Comparison of ENCODE assay signal across 9 mouse cellular contexts in genomic region chr11:78495904-78496303, GRCm38 (mm10). TPM values are rescaled to one million over a fixed set of nuclear protein-coding genes. Genes with fewer than 3 reads are reported as not detected.
DNase-seq lines count a peak whose midpoint lies in the region; ATAC-seq lines count a peak whose summit lies in the region.
"Had no signal": no experiment of that assay in that cellular context is flagged by ENCODE, and none has a peak within 500 bp of the region (broad histone marks: within the 10 kb centered on the region; RNA-seq: fewer than 3 reads in every experiment).

No protein-coding gene starts in this region.

- no peak overlapping the region for H3K4me3 ChIP-seq in limb, embryonic 11.5 days (ENCODE audit: low read depth, low read length)
- H3K4me3 ChIP-seq: heart, embryonic 13.5 days had no signal

- no peak overlapping the region for H3K27ac ChIP-seq in limb, embryonic 11.5 days (replicated peaks; ENCODE audit: low read depth, low read length)
- H3K27ac ChIP-seq: heart, embryonic 13.5 days had no signal

- peaks cover 5% of the 10 kb centered on the region; the same call in 1 of the 2 replicates for H3K4me1 ChIP-seq in limb, embryonic 11.5 days (ENCODE audit: control insufficient read depth, insufficient read depth, low read length)

- peak; percentile 27 for DNase-seq in cerebellum, adult 8-10 months
- DNase-seq in cerebellum, adult 9-10 months = no peak
- DNase-seq in B cell, adult 2 months = peak; percentile 33 to 40
- DNase-seq in embryo, embryonic 11 days = peak; percentile 75
- peak; percentile 79 for DNase-seq in limb, embryonic 11.5 days (ENCODE audit: low spot score)
- DNase-seq in retina, postnatal 1 day = peak; percentile 69
- no peak for DNase-seq in frontal cortex, postnatal 14 days (ENCODE audit: low spot score in 2 of 2)
- DNase-seq in spleen, adult 12 weeks (ENCODE audit: low spot score) = no peak

- H3K27me3 ChIP-seq in limb, embryonic 11.5 days (ENCODE audit: control insufficient read depth, insufficient read depth, low read length) = peaks cover 31% of the 10 kb centered on the region

- H3K4me2 ChIP-seq in limb, embryonic 11.5 days (ENCODE audit: low read depth, severe bottlenecking) = no peak overlapping the region

- ATAC-seq in limb, embryonic 11.5 days (ENCODE audit: insufficient number of reproducible peaks, low FRiP score, low TSS enrichment, low read depth) = no peak

- H3K9ac ChIP-seq in limb, embryonic 11.5 days (ENCODE audit: low read length) = no peak overlapping the region
- H3K9ac ChIP-seq: heart, embryonic 13.5 days had no signal

- H3K9me3 ChIP-seq in limb, embryonic 11.5 days (ENCODE audit: control insufficient read depth, low read length) = no peaks in the 10 kb centered on the region
- H3K9me3 ChIP-seq: heart, embryonic 13.5 days had no signal

- no peaks in the 10 kb centered on the region for H3K36me3 ChIP-seq in limb, embryonic 11.5 days (ENCODE audit: control insufficient read depth, insufficient read depth, low read length)
- H3K36me3 ChIP-seq: heart, embryonic 13.5 days had no signal

- WGBS in limb, embryonic 11.5 days = 6% methylated on average over 6 of the region's 6 CpGs

RNA-seq across cellular contexts. Expression of gene Sarm1, which starts 1.6 kb away (rescaled TPM):
- polyA plus RNA-seq in limb, embryonic 11.5 days (2014; fragmentation: Nextera tagmentation; extraction: Ambion mirVana) = 2.2 and 2.5 TPM in 2 replicates

RNA-seq across cellular contexts. Expression of gene Vtn, which starts 3.0 kb away (rescaled TPM):
- polyA plus RNA-seq in limb, embryonic 11.5 days (2014; fragmentation: Nextera tagmentation; extraction: Ambion mirVana) = 0.41 TPM in 1 of 2 replicates, not detected in the other

RNA-seq across cellular contexts. Expression of gene Sebox, which starts 7.3 kb away (rescaled TPM):
- polyA plus RNA-seq in limb, embryonic 11.5 days (2014; fragmentation: Nextera tagmentation; extraction: Ambion mirVana) = not detected in 2 replicates
- polyA plus RNA-seq: heart, embryonic 13.5 days had no signal

RNA-seq across cellular contexts. Expression of gene Tmem199, which starts 16.1 kb away (rescaled TPM):
- 62.0 and 66.5 TPM in 2 replicates for polyA plus RNA-seq in limb, embryonic 11.5 days (2014; fragmentation: Nextera tagmentation; extraction: Ambion mirVana)

RNA-seq across cellular contexts. Expression of gene Poldip2, which starts 16.1 kb away (rescaled TPM):
- 164 and 165 TPM in 2 replicates for polyA plus RNA-seq in limb, embryonic 11.5 days (2014; fragmentation: Nextera tagmentation; extraction: Ambion mirVana)

Comparison
In these comparisons a context has a peak if more than half of its experiments do, and no peak if none do; other contexts are left out.
1. DNase-seq: peak in cerebellum, adult 8-10 months (single experiment), B cell, adult 2 months (2 of 2), embryo, embryonic 11 days (single experiment), limb, embryonic 11.5 days (single experiment) and retina, postnatal 1 day (single experiment); none in cerebellum, adult 9-10 months (single experiment), frontal cortex, postnatal 14 days (0 of 2) and spleen, adult 12 weeks (single experiment).